Mouse (Mus musculus): ENCODE results near the gene Wdr48.

GRCm38 (mm10) chr9:119853071-119853846, 41.4 kb upstream of the Wdr48 start:
- TF ChIP-seq CTCF (IDR thresholded peaks at IDR 0.05; ENCODE audit: control insufficient read depth, insufficient read depth, insufficient read length) (no peak), USF1 (IDR thresholded peaks at IDR 0.05; ENCODE audit: low read depth) (no peak), CEBPB (IDR thresholded peaks at IDR 0.05; ENCODE audit: low read depth) (no peak), MYOD1 (IDR thresholded peaks at IDR 0.05; ENCODE audit: control insufficient read depth, insufficient read length, low read depth) (no peak)

Measured in C2C12 (cell line).